Mouse (Mus musculus) A20 (cell line): Measurements from ENCODE around the gene Psmc3.
A peak's percentile ranks its signal among the peaks of the same experiment; 100 is the strongest.

Experiments used
- DNase-seq: peaks from one replicate; pipeline ENCODE4 v3.0.0-alpha.2; 2011; ENCODE audit warnings: low read depth, low spot score

Psmc3 gene

GRCm38 (mm10) chr2:91113334-91113733, 59.5 kb downstream of the Psmc3 start:
- no peak for DNase-seq

GRCm38 (mm10) chr2:91113852-91114251, 60.0 kb downstream of the Psmc3 start:
- no peak for DNase-seq

GRCm38 (mm10) chr2:91114781-91115577, 61.2 kb downstream of the Psmc3 start:
- DNase-seq, result peak; percentile 62

GRCm38 (mm10) chr2:91115578-91115970, 61.8 kb downstream of the Psmc3 start:
- DNase-seq, result no peak
